In genomic region chr11:44466949-44467442, GRCm38 (mm10) we compare ENCODE assay signal across 32 mouse cellular contexts. TPM values are rescaled to one million over a fixed set of nuclear protein-coding genes. Genes with fewer than 3 reads are reported as not detected.
DNase-seq lines count a peak whose midpoint lies in the region; ATAC-seq lines count a peak whose summit lies in the region.
"Had no signal": no experiment of that assay in that cellular context is flagged by ENCODE, and none has a peak within 500 bp of the region (broad histone marks: within the 10 kb centered on the region; RNA-seq: fewer than 3 reads in every experiment).

No protein-coding gene starts in this region.

- H3K9me3 ChIP-seq in liver, embryonic 13.5 days (replicated peaks) = no peaks in the 10 kb centered on the region
- H3K9me3 ChIP-seq in liver, embryonic 16.5 days (replicated peaks; ENCODE audit: control insufficient read depth, low read length) = no peaks in the 10 kb centered on the region
- H3K9me3 ChIP-seq: forebrain, embryonic 12.5 days; heart, embryonic 10.5 days; heart, embryonic 15.5 days; hindbrain, embryonic 12.5 days; intestine, embryonic 15.5 days; midbrain, embryonic 10.5 days; neural tube, embryonic 12.5 days had no signal

- no peak for ATAC-seq in liver, embryonic 13.5 days (ENCODE audit: low read depth)
- no peak for ATAC-seq in liver, embryonic 16.5 days (ENCODE audit: low read depth)
- ATAC-seq: CD4-positive, CD25-positive, alpha-beta regulatory T cell, adult 4 months; forebrain, postnatal 0 days; hindbrain, postnatal 0 days; intestine, embryonic 15.5 days; midbrain, embryonic 16.5 days had no signal

- H3K36me3 ChIP-seq in liver, embryonic 13.5 days = peaks cover 20% of the 10 kb centered on the region
- H3K36me3 ChIP-seq in liver, embryonic 16.5 days (ENCODE audit: control insufficient read depth, insufficient read depth) = peaks cover 3% of the 10 kb centered on the region
- H3K36me3 ChIP-seq: intestine, embryonic 15.5 days had no signal

- peaks cover 47% of the 10 kb centered on the region for H3K4me1 ChIP-seq in liver, embryonic 13.5 days (replicated peaks)
- peaks cover 32% of the 10 kb centered on the region for H3K4me1 ChIP-seq in liver, embryonic 16.5 days (ENCODE audit: control insufficient read depth, low read depth, low read length)

- H3K27me3 ChIP-seq in liver, embryonic 13.5 days = no peaks in the 10 kb centered on the region
- H3K27me3 ChIP-seq in liver, embryonic 16.5 days (ENCODE audit: control insufficient read depth, insufficient read depth, low read depth, low read length) = no peaks in the 10 kb centered on the region
- H3K27me3 ChIP-seq: forebrain, embryonic 12.5 days; heart, embryonic 15.5 days; hindbrain, embryonic 12.5 days; intestine, embryonic 15.5 days; neural tube, embryonic 12.5 days had no signal

- WGBS in liver, embryonic 13.5 days (ENCODE audit: insufficient replicate concordance) = 46% methylated on average over 6 of the region's 6 CpGs
- 33% methylated on average over 6 of the region's 6 CpGs for WGBS in liver, embryonic 16.5 days (ENCODE audit: insufficient replicate concordance)

- no peak for DNase-seq in liver, embryonic 13.5 days
- no peak for DNase-seq in liver
- DNase-seq in c-Kit-positive CD71-positive TER-119-negative erythroid progenitor cells, embryonic 14.5 days (ENCODE audit: low read depth) = peak; percentile 22
- no peak for DNase-seq in thymus, postnatal 25 days
- DNase-seq in gastrocnemius, postnatal 25 days = no peak
- DNase-seq in cerebellum, postnatal 4 days (ENCODE audit: low spot score in 2 of 2) = no peak
- DNase-seq: adrenal gland, adult 8-10 months; cerebellum, adult 11-12 months; cerebellum, adult 9-11 months; forebrain, postnatal 0 days; gastrocnemius, postnatal 10 days; heart, postnatal 36 days; kidney, adult 8-10 months; kidney, postnatal 4 days; left cerebral cortex, postnatal 4 days; lung, embryonic 14.5 days; lung, postnatal 14 days; thymus, adult 18-20 months; thymus, postnatal 36 days had no signal

- no peak overlapping the region for H3K4me3 ChIP-seq in liver, embryonic 13.5 days (replicated peaks)
- H3K4me3 ChIP-seq in liver, embryonic 16.5 days (ENCODE audit: low read depth, low read length) = no peak overlapping the region
- H3K4me3 ChIP-seq: forebrain, embryonic 12.5 days; heart, embryonic 10.5 days; heart, embryonic 15.5 days; hindbrain, embryonic 12.5 days; intestine, embryonic 15.5 days; midbrain, embryonic 10.5 days; neural tube, embryonic 12.5 days had no signal

- H3K4me2 ChIP-seq in liver, embryonic 13.5 days = peak overlapping the region; percentile 17; the same call in 1 of the 2 replicates
- H3K4me2 ChIP-seq in liver, embryonic 16.5 days (ENCODE audit: low read depth, low read length) = 0 out of 2 replicates have a peak overlapping the region, but pooled peaks have one; percentile 5
- H3K4me2 ChIP-seq: forebrain, embryonic 12.5 days; heart, embryonic 15.5 days; hindbrain, embryonic 12.5 days; intestine, embryonic 15.5 days; lung, embryonic 14.5 days; neural tube, embryonic 12.5 days had no signal

- peak overlapping the region; percentile 47; the same call in 1 of the 2 replicates for H3K9ac ChIP-seq in liver, embryonic 13.5 days
- H3K9ac ChIP-seq in liver, embryonic 16.5 days (ENCODE audit: low read depth, low read length) = 0 out of 2 replicates have a peak overlapping the region, but pooled peaks have one; percentile 19
- H3K9ac ChIP-seq: forebrain, embryonic 12.5 days; forebrain, postnatal 0 days; heart, embryonic 15.5 days; hindbrain, embryonic 12.5 days; intestine, embryonic 15.5 days; lung, embryonic 14.5 days; neural tube, embryonic 12.5 days had no signal

- peak overlapping the region; percentile 75 for H3K27ac ChIP-seq in liver, embryonic 13.5 days
- peak overlapping the region; percentile 67 for H3K27ac ChIP-seq in liver, embryonic 16.5 days (ENCODE audit: low read length)
- H3K27ac ChIP-seq: forebrain, embryonic 12.5 days; heart, embryonic 10.5 days; heart, embryonic 15.5 days; hindbrain, embryonic 12.5 days; hindbrain, postnatal 0 days; intestine, embryonic 15.5 days; kidney, postnatal 0 days; midbrain, embryonic 10.5 days; neural tube, embryonic 12.5 days; stomach, postnatal 0 days had no signal

RNA-seq across cellular contexts. Expression of gene Ublcp1, which starts 3.3 kb away (rescaled TPM):
- polyA plus RNA-seq in liver, embryonic 13.5 days (2015; fragmentation: Nextera tagmentation; extraction: Ambion mirVana) = 43.9 and 47.6 TPM in 2 replicates
- polyA plus RNA-seq in liver, embryonic 16.5 days (2015; fragmentation: Nextera tagmentation; extraction: Ambion mirVana) = 41.6 and 44.0 TPM in 2 replicates
- 10 to 100 TPM; 26.6 to 28.8 TPM for total RNA-seq in gastrocnemius, postnatal 25 days (2021)

RNA-seq across cellular contexts. Expression of gene Rnf145, which starts 51.8 kb away (rescaled TPM):
- 45.9 and 47.8 TPM in 2 replicates for polyA plus RNA-seq in liver, embryonic 13.5 days (2015; fragmentation: Nextera tagmentation; extraction: Ambion mirVana)
- 46.0 and 49.5 TPM in 2 replicates for polyA plus RNA-seq in liver, embryonic 16.5 days (2015; fragmentation: Nextera tagmentation; extraction: Ambion mirVana)
- total RNA-seq in gastrocnemius, postnatal 25 days (2021) = 10 to 100 TPM in 1 of 2 experiments, 1 to 10 TPM in 1; 8.1 to 10.9 TPM
